Mouse (Mus musculus): ENCODE measurements around the gene Ppp3ca. TPM values are rescaled to one million over a fixed set of nuclear protein-coding genes. Genes with fewer than 3 reads are reported as not detected.
A peak's percentile ranks its signal among the peaks of the same experiment; 100 is the strongest.
"Not testable (repeated sequence)": the region's sequence is repeated elsewhere in the genome, so short reads cannot be mapped to it uniquely, and the experiment has no call there.

Ppp3ca gene
- polyA plus RNA-seq, 1 experiment from 2014 or later = 37.3 TPM

DNA sequence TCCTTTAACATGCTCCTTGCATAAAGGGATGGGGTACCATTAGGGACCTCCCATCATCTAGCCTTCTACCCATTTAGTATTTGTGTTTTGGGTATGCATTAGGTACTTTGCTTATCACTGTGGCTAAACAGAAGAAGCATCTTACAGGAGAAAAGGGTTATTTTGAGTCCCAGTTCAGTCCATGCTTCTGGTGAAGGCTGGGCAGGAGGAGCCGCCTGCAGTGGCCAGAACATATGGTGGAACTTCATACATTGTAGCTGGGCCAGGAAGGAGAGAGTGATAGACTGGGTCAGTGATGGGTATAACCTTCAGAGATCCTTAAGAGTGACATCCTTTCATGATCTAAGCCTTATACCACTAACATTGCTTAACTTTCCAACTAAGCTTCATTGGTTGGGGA, 23.6 kb downstream of the Ppp3ca start:
- no peak overlapping the region for H3K4me2 ChIP-seq (replicated peaks; ENCODE audit: low read depth)
- H3K9ac ChIP-seq (ENCODE audit: low read depth, low read length) = no peak overlapping the region
- TF ChIP-seq CTCF (IDR thresholded peaks at IDR 0.05; ENCODE audit: low read depth) = no peak
- no peaks in the 10 kb centered on the region for H3K36me3 ChIP-seq (ENCODE audit: control insufficient read depth, insufficient read depth)
- H3K4me1 ChIP-seq (replicated peaks; ENCODE audit: control insufficient read depth, insufficient read depth, low read length) = no peaks in the 10 kb centered on the region
- H3K4me3 ChIP-seq (ENCODE audit: low read depth, low read length) = no peak overlapping the region
- WGBS = 100% methylated on average over 1 of the region's 1 CpGs
- no peaks in the 10 kb centered on the region for H3K9me3 ChIP-seq (ENCODE audit: control insufficient read depth)
- H3K27ac ChIP-seq (ENCODE audit: low read depth, low read length) = no peak overlapping the region
- H3K27me3 ChIP-seq (replicated peaks; ENCODE audit: control insufficient read depth, insufficient read depth, low read length) = no peaks in the 10 kb centered on the region
- no peak for ATAC-seq

DNA sequence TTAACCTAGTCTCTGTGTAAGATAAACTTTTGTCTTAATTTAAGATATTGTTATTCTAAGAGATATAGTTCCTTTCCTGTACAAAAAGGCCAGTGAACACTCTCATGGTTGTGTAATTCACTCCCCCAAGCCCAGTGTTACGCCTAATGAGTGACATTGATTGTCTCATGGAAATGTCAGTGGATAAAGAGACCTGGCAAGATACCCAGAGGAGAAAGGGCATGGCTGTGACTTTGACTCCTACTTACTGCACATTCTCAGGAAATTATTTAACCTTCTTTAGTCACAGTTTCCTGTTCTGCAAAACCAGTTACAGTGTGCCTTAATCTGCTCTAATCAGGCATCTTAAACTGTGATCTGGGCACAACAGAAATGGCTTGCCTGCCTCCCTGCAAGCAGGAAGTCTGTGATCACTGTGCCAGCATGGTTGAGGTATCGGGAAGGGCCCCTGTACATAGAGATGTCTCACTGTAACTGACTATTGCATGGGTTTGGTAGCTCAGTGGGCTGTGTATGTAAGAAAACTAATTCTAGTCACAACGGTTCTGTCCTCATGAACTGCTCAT, 27.8 kb downstream of the Ppp3ca start:
- Histone ChIP-seq H3K36me3 (ENCODE audit: control insufficient read depth, insufficient read depth) (no peaks in the 10 kb centered on the region), H3K4me3 (ENCODE audit: low read depth, low read length) (no peak overlapping the region), H3K4me2 (replicated peaks; ENCODE audit: low read depth) (no peak overlapping the region), H3K4me1 (replicated peaks; ENCODE audit: control insufficient read depth, insufficient read depth, low read length) (0 out of 2 replicates have a peak, but pooled peaks cover 5% of the 10 kb centered on the region), H3K27ac (ENCODE audit: low read depth, low read length) (no peak overlapping the region), H3K27me3 (replicated peaks; ENCODE audit: control insufficient read depth, insufficient read depth, low read length) (no peaks in the 10 kb centered on the region), H3K9ac (ENCODE audit: low read depth, low read length) (no peak overlapping the region), H3K9me3 (ENCODE audit: control insufficient read depth) (no peaks in the 10 kb centered on the region)
- 62% methylated on average over 3 of the region's 3 CpGs for WGBS
- no peak for ATAC-seq
- no peak for TF ChIP-seq CTCF (IDR thresholded peaks at IDR 0.05; ENCODE audit: low read depth)

DNA sequence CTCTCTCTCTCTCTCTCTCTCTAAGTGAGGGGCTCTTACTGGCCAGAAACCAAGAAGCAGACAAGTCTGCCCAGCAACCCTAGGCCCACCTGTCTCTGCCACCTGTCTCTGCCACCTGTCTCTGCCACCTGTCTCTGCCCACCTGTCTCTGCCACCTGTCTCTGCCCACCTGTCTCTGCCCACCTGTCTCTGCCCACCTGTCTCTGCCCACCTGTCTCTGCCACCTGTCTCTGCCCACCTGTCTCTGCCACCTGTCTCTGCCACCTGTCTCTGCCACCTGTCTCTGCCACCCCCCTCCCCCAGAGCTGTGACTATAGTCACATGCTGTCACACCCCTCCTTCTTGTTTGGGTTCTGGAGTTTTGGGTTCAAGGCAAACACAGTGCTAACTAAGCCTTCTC, 29.8 kb downstream of the Ppp3ca start:
- H3K4me3 ChIP-seq (ENCODE audit: low read depth, low read length); H3K9ac ChIP-seq (ENCODE audit: low read depth, low read length); H3K27me3 ChIP-seq (replicated peaks; ENCODE audit: control insufficient read depth, insufficient read depth, low read length); H3K4me1 ChIP-seq (replicated peaks; ENCODE audit: control insufficient read depth, insufficient read depth, low read length); H3K36me3 ChIP-seq (ENCODE audit: control insufficient read depth, insufficient read depth); H3K4me2 ChIP-seq (replicated peaks; ENCODE audit: low read depth); H3K27ac ChIP-seq (ENCODE audit: low read depth, low read length); ATAC-seq; H3K9me3 ChIP-seq (ENCODE audit: control insufficient read depth): not testable (repeated sequence)

DNA sequence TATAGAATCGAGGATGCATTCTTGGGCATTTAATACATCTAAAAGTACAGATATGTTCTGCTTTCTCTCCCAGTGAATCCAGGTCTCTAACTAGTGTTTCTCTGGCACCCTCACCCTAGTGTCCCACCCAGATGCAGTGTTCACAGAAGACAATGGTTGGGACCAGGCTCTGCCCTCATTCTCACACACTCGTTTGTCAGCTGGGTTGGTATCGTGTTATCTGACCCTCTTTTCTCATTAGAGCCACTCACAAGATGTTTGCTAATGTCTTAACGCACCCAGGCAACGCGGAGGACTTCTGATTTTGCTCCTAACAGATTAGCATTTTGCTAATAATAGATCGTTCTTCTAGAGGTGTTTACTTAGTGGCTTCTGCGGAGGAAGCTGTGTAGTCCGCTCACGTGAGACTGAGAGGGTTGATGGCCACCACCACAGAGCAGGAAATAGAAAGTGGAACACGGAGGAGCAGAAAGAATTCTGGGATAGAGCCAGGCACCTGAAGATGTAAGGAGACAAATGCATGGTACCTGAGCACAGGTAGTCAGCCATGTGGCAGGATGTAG, 30.6 kb downstream of the Ppp3ca start:
- TF ChIP-seq CTCF (IDR thresholded peaks at IDR 0.05; ENCODE audit: low read depth) = no peak
- Histone ChIP-seq H3K4me1 (replicated peaks; ENCODE audit: control insufficient read depth, insufficient read depth, low read length) (0 out of 2 replicates have a peak, but pooled peaks cover 5% of the 10 kb centered on the region), H3K36me3 (ENCODE audit: control insufficient read depth, insufficient read depth) (no peaks in the 10 kb centered on the region), H3K9me3 (ENCODE audit: control insufficient read depth) (no peaks in the 10 kb centered on the region), H3K4me3 (ENCODE audit: low read depth, low read length) (no peak overlapping the region), H3K9ac (ENCODE audit: low read depth, low read length) (no peak overlapping the region), H3K27ac (ENCODE audit: low read depth, low read length) (no peak overlapping the region), H3K27me3 (replicated peaks; ENCODE audit: control insufficient read depth, insufficient read depth, low read length) (no peaks in the 10 kb centered on the region), H3K4me2 (replicated peaks; ENCODE audit: low read depth) (peak overlapping the region; percentile 37; the same call in 1 of the 2 replicates)
- ATAC-seq = no peak
- 34% methylated on average over 11 of the region's 11 CpGs for WGBS

DNA sequence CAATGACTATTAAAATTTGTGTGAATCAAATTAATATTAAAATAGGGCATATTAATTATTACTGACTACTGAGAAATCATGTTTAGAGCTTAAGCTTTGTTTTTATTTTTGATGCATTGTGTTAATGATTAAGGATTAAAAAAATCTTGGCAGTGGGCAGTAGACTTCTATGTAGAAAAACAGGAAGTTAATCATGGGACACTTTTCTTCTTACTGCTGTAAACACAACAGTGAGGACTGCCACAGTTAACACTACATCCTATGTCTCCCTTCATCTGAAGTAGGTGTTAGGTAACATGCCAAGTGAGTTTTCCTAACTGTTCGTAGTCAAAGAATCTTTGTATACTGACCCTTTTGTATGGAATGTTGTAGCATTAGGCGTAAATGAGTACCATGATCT, 32.9 kb downstream of the Ppp3ca start:
- Histone ChIP-seq H3K4me3 (ENCODE audit: low read depth, low read length) (no peak overlapping the region), H3K9me3 (ENCODE audit: control insufficient read depth) (no peaks in the 10 kb centered on the region), H3K36me3 (ENCODE audit: control insufficient read depth, insufficient read depth) (no peaks in the 10 kb centered on the region), H3K9ac (ENCODE audit: low read depth, low read length) (no peak overlapping the region), H3K4me1 (replicated peaks; ENCODE audit: control insufficient read depth, insufficient read depth, low read length) (0 out of 2 replicates have a peak, but pooled peaks cover 5% of the 10 kb centered on the region), H3K27me3 (replicated peaks; ENCODE audit: control insufficient read depth, insufficient read depth, low read length) (no peaks in the 10 kb centered on the region), H3K27ac (ENCODE audit: low read depth, low read length) (no peak overlapping the region), H3K4me2 (replicated peaks; ENCODE audit: low read depth) (no peak overlapping the region)
- no peak for ATAC-seq
- no peak for TF ChIP-seq CTCF (IDR thresholded peaks at IDR 0.05; ENCODE audit: low read depth)
- WGBS = 83% methylated on average over 2 of the region's 2 CpGs

DNA sequence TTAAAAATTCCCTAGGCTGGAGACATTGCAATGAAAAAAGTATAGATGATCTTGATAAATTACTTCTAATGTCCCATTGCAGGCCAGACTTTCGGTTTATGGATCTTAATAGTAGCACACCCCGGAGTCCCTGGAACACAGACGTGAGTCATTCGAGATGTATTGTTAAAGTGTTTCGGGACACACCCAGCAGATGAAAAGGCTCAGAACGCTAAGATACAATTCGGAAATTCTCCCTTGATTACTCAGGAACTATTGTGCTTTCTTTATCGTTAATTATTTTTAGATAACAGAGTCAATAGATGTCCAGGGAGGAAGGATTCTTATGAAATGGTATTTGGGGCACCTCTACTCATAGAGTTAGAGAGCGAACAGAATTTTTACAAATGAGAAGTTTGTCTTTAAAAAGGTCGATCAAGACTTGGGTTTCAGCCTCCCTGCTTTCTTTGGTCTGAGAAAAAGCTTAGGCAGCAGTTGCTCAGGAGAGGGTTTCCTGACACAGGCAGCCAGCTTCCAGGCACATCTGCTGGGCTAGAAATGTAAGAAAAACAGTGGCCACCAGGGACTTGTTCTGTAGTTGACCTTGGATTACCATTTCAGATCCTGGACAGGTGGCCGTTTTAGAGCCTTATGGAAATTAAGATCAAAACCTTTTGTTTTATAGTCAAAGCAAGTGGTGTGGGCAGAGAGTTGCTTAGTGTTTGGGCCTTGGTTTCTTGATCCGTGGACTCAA, 34.8 kb downstream of the Ppp3ca start:
- no peak overlapping the region for H3K9ac ChIP-seq (ENCODE audit: low read depth, low read length)
- H3K36me3 ChIP-seq (ENCODE audit: control insufficient read depth, insufficient read depth) = no peaks in the 10 kb centered on the region
- 0 out of 2 replicates have a peak, but pooled peaks cover 5% of the 10 kb centered on the region for H3K4me1 ChIP-seq (replicated peaks; ENCODE audit: control insufficient read depth, insufficient read depth, low read length)
- H3K4me3 ChIP-seq (ENCODE audit: low read depth, low read length) = no peak overlapping the region
- 0 out of 2 replicates have a peak overlapping the region, but pooled peaks have one; percentile 6 for H3K4me2 ChIP-seq (replicated peaks; ENCODE audit: low read depth)
- H3K27me3 ChIP-seq (replicated peaks; ENCODE audit: control insufficient read depth, insufficient read depth, low read length) = no peaks in the 10 kb centered on the region
- H3K9me3 ChIP-seq (ENCODE audit: control insufficient read depth) = no peaks in the 10 kb centered on the region
- no peak overlapping the region for H3K27ac ChIP-seq (ENCODE audit: low read depth, low read length)
- no peak for TF ChIP-seq CTCF (IDR thresholded peaks at IDR 0.05; ENCODE audit: low read depth)
- 51% methylated on average over 12 of the region's 12 CpGs for WGBS
- no peak for ATAC-seq
